Mouse (Mus musculus) testis, adult 2 months (tissue): Measurements from ENCODE around the gene Cep164.

ENCODE experiments used
- CTCF ChIP-seq: fragments of 200-500 bp; IDR thresholded peaks from 2 replicates; pipeline ENCODE4 v1.5.1; 2012; ENCODE audit warnings: low read depth, mild to moderate bottlenecking, inconsistent platforms, low read length, moderate library complexity; ENCODE audit not compliant: control insufficient read depth, insufficient read depth, insufficient replicate concordance
- POLR2A ChIP-seq: fragments of 200-500 bp; IDR thresholded peaks from 2 replicates; pipeline ENCODE4 v1.6.1; 2012; ENCODE audit warnings: low read depth, mild to moderate bottlenecking, inconsistent platforms, low read length, moderate library complexity; ENCODE audit not compliant: control insufficient read depth

DNA sequence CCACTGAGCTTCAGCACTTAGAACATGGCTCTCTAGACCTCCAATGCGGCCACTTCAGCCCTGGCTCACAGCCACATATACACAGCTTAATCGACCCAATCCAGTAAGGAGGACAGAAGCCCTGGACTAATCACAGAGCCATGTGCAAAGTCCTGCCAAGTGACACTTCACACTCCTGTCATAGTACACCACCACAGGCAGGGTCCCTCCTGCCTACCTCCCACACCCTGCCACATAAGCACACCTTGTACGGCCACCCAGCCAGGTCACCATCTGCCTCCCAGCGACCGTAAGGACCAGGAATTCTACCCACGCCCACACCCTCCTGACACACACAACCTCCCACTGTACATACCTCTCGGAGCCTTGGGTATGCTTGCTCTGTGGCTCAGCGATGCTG lies 41.4 kb downstream of the Cep164 start:
- TF ChIP-seq CTCF (no peak), POLR2A (no peak)
